Mouse (Mus musculus): ENCODE measurements around the gene Akain1. TPM values are rescaled to one million over a fixed set of nuclear protein-coding genes. Genes with fewer than 3 reads are reported as not detected.
A peak's percentile ranks its signal among the peaks of the same experiment; 100 is the strongest.

The Akain1 gene
- total RNA-seq (2021) = not detected
- long read RNA-seq, experiment 1 = 0 reads
- long read RNA-seq, experiment 2 = 0 reads

- DNase-seq = peak; percentile 75
- intact Hi-C loops (cut with DNase I; ENCODE audit: low total_unique reads) = no loop called here
These were observed at the start of gene Akain1 for GRCm38 (mm10) chr17:69438990-69439491. TSS of gene Akain1 (plus strand) at chr17:69439326.

GRCm38 (mm10) chr17:69396147-69397033 lies 42.7 kb upstream of the Akain1 start:
- intact Hi-C loops (cut with DNase I; ENCODE audit: low total_unique reads) = no loop called here
- DNase-seq = peak; percentile 17

- DNase-seq = no peak
- intact Hi-C loops (cut with DNase I; ENCODE audit: low total_unique reads) = no loop called here
These were observed 42.0 kb upstream of the Akain1 start for GRCm38 (mm10) chr17:69397163-69397562.

GRCm38 (mm10) chr17:69398092-69398491 lies 41.0 kb upstream of the Akain1 start:
- no peak for DNase-seq
- intact Hi-C loops (cut with DNase I; ENCODE audit: low total_unique reads) = no loop called here

DNA sequence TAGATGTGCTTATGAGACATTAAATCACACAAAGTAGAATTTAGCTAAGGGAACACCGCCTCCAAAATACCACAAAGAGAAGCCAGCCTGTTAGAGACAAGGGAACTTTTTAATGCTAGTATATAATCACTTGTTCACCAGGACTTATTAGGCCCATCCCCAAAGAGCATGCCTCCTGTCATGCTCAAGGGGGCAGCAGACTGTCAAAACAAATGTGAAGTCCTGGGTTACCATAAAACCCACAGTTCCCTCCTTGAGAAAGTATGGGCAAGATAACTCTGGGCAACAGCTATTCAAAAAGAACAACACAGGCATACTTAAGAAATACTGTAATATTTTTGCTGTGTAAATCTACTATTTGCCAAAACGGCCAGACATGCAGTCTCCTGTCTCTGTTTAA lies 38.0 kb upstream of the Akain1 start:
- intact Hi-C loops (cut with DNase I; ENCODE audit: low total_unique reads) = no loop called here

GRCm38 (mm10) chr17:69416163-69416562 lies 23.0 kb upstream of the Akain1 start:
- DNase-seq = no peak
- intact Hi-C loops (cut with DNase I; ENCODE audit: low total_unique reads) = no loop called here

More for the DNA sequence above, 38.0 kb upstream of the Akain1 start:
- no peak for DNase-seq

DNA sequence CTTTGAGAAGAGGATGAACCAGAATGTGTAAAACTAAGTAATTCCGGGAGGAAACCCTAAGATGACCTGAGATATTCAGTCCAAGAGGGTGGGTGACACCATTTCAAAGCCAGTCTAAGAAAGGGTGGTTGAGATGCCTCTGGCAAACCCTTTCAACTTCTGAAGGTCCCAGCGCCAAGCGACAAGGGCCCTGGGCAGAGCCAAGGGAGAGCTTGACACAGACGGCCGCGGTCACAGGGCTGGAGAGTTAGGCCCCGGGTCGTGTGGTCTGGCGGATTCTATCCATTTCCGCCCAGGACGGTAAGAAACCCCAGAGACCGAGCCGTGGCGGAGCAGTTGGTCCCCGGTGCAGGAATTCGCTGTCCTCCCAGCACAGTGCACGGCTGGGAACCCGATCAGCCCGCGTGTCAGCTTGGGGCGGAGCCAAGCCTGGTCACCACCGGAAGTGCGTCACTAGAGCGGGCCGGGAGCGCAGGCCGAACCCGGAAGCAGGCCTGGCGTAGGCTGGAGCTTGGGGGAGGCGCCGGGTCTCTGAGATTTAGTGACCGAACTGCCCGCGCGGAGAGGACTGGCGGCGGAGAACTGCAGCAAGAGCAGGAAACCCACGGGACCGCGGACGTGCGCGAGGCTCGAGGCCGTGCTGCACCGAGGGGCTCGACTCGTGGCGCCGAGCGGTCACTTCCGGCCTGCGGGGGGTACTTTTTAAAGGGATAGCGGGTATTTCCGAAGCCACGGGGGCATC lies 22.0 kb upstream of the Akain1 start:
- DNase-seq = peak; percentile 96
- intact Hi-C loops (cut with DNase I; ENCODE audit: low total_unique reads) = no loop called here

DNA sequence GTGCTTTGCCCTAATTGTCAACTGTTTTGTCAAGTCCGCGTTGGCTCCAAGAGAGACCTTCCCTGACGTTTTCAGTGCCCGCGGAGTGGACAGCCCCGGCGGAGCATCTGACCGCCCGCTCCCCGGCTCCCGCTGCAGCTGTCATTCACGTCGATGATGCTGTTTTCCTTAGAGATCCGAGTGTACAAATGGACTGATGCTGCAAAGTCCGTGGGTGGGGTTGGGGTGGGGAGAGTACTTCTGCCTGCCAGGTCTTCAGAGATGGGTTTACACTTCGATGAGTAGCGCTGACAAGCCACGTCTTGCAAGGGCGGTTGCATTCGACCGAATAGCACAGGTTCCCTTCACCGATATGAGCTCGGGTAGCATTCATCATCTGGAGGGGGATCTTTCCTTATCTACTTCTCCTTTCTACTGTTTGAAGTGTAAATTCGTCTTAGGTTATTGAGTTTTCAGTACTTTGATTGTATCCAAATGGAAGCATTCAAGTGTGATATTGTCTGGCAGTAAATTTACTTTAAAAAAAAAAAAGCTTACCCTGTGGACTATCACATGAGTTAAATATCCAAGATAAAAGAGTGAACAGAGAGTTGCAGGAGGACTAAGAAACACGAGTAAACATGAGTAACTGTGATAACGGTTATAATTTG lies 21.3 kb upstream of the Akain1 start:
- intact Hi-C loops (cut with DNase I; ENCODE audit: low total_unique reads) = no loop called here

GRCm38 (mm10) chr17:69421592-69421991 lies 17.5 kb upstream of the Akain1 start:
- intact Hi-C loops (cut with DNase I; ENCODE audit: low total_unique reads) = no loop called here
- DNase-seq = no peak

More for the DNA sequence above, 21.3 kb upstream of the Akain1 start:
- no peak for DNase-seq

- intact Hi-C loops (cut with DNase I; ENCODE audit: low total_unique reads) = no loop called here
- DNase-seq = no peak
These were observed 1.3 kb upstream of the Akain1 start for GRCm38 (mm10) chr17:69437836-69438235.

DNA sequence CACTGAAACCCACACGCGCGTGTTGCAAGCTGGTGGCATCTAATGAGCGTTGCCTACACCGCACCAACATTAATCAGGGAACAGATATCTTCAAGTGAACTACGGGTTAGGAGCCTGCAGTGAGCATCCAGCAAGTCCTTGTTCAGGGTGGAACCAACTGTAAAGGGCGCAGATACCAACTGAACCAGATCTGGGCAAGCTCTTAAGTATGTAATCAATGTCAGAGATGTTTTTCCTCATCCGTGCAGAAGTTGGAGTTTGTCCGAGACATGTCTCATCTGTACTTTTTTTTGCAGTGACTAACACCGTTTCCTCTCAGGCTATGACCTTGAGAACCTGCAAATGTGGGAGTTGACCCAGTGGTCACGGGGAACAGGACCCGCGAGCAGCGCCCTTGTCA lies 640 bp upstream of the Akain1 start:
- intact Hi-C loops (cut with DNase I; ENCODE audit: low total_unique reads) = no loop called here
- DNase-seq = no peak

DNA sequence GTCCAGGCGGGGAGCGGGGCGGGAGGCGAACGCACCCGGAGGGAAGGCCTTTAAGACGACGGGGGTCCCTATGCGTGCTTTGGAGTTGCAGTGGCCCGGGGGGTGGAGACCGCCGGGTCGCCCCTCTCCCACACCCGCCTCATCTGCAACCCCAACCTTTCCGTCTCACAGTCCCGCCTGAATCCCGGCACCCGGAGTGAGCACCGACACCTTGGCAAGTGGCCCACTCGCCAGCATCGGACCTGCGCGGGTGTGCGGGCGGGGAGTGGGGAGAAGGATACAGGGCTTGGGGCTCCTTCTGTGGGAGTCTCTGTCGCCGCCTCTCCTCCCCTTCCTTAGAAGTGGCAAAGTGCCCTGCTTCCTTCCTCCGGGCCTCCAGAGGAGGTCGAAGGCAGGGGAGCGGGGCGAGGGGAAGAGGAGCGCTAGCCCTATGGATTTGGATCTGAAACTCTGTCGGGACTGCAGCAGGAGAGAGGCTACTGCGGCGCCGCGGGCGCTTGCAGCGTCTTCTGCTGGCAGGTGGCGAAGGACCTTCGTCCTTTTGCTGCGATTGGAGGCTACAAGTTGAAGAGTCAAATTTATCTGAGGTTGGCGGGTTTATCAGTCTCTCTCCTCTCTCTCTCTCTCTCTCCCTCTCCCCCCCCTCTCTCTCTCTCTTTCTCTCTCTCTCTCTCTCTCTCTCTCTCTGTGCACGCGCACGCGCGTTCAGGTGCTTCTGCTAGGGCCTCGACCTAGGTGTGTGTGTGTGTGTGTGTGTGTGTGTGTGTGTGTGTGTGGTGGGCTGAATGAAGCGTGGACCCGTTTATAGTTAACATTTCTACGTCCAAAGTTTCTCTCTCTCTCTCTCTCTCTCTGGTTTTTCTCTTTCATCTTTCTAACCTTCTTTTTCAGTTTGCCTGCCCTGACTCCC lies 700 bp downstream of the Akain1 start:
- intact Hi-C loops (cut with DNase I; ENCODE audit: low total_unique reads) = no loop called here
- peak; percentile 9 for DNase-seq

DNA sequence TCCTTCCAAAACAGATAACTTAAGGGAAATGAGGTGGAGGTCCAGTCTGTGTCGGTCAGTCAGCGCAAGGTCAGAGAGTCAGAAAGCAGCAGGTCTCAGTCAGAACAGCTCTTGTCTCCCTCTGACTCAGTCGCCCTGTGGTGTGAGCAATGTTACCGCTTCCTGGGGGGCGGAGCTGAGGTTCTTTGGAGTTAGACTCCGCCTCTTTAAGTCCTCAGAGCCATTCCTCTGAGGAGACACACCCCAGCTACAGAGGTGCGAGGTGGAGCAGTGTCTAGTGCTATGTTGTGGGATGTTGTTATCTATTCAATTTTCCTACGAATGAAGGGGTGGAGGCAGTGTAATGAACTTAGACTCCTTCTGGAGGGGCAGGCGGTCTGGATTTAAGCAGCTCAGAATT lies 1.9 kb downstream of the Akain1 start:
- intact Hi-C loops (cut with DNase I; ENCODE audit: low total_unique reads) = no loop called here
- no peak for DNase-seq

- intact Hi-C loops (cut with DNase I; ENCODE audit: low total_unique reads) = no loop called here
- DNase-seq = no peak
These were observed 9.6 kb downstream of the Akain1 start for GRCm38 (mm10) chr17:69448679-69449078.

GRCm38 (mm10) chr17:69461680-69462079 lies 22.6 kb downstream of the Akain1 start:
- intact Hi-C loops (cut with DNase I; ENCODE audit: low total_unique reads) = no loop called here
- DNase-seq = no peak

- no peak for DNase-seq
- intact Hi-C loops (cut with DNase I; ENCODE audit: low total_unique reads) = no loop called here
These were observed 23.9 kb downstream of the Akain1 start for GRCm38 (mm10) chr17:69463037-69463436.

DNA sequence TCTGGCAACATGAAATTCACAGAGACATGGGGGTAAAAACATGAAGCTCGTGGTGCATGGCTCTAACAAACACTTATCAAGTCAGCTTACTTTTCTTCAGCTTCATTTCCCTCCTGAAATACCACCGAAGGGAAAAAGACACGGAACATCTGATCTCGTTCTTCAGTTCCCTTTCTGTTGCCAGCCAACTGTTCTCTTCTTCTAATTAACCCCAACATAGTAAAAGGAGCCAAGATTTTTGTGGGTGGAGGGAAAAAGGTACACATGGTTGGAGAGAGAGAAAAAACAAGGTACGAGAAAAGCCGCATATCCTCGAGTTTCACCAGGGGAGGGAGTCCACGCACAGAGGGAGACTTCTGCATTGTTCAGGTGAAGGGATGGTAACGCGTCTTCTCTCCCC lies 32.0 kb downstream of the Akain1 start:
- intact Hi-C loops (cut with DNase I; ENCODE audit: low total_unique reads) = no loop called here
- DNase-seq = no peak

- intact Hi-C loops (cut with DNase I; ENCODE audit: low total_unique reads) = no loop called here
- no peak for DNase-seq
These were observed 33.3 kb downstream of the Akain1 start for GRCm38 (mm10) chr17:69472401-69472800.

- no peak for DNase-seq
- intact Hi-C loops (cut with DNase I; ENCODE audit: low total_unique reads) = no loop called here
These were observed 35.0 kb downstream of the Akain1 start for GRCm38 (mm10) chr17:69474084-69474483.

Measured in gastrocnemius, postnatal 14 days (tissue).